Mouse (Mus musculus): ENCODE measurements around the gene Lsm6. TPM values are rescaled to one million over a fixed set of nuclear protein-coding genes. Genes with fewer than 3 reads are reported as not detected.
A peak's percentile ranks its signal among the peaks of the same experiment; 100 is the strongest.

The Lsm6 gene
- polyA plus RNA-seq, 1 experiment = 120 TPM

- no peak for DNase-seq
- TF ChIP-seq POLR2A (IDR thresholded peaks at IDR 0.05; ENCODE audit: borderline replicate concordance, insufficient read depth, low read length) (no peak), CTCF (IDR thresholded peaks at IDR 0.05; ENCODE audit: borderline replicate concordance, insufficient read depth, low read depth, low read length) (no peak)
- Histone ChIP-seq H3K27ac (ENCODE audit: insufficient read depth, low read length) (no peak overlapping the region), H3K4me3 (replicated peaks; ENCODE audit: insufficient read depth, low read depth, low read length) (no peak overlapping the region), H3K4me1 (ENCODE audit: control insufficient read depth, insufficient read depth, low read length) (peaks cover 9% of the 10 kb centered on the region), H3K27me3 (ENCODE audit: control insufficient read depth, insufficient read depth, low read length) (no peaks in the 10 kb centered on the region)
- 42% methylated on average over 9 of the region's 9 CpGs for WGBS
Observed at GRCm38 (mm10) chr8:78812446-78812845, 8.5 kb downstream of the Lsm6 start.

GRCm38 (mm10) chr8:78811748-78812147, 9.2 kb downstream of the Lsm6 start:
- no peaks in the 10 kb centered on the region for H3K27me3 ChIP-seq (ENCODE audit: control insufficient read depth, insufficient read depth, low read length)
- H3K4me1 ChIP-seq (ENCODE audit: control insufficient read depth, insufficient read depth, low read length) = peaks cover 9% of the 10 kb centered on the region; the same call in 1 of the 2 replicates
- H3K4me3 ChIP-seq (replicated peaks; ENCODE audit: insufficient read depth, low read depth, low read length) = no peak overlapping the region
- no peak for DNase-seq
- TF ChIP-seq CTCF (IDR thresholded peaks at IDR 0.05; ENCODE audit: borderline replicate concordance, insufficient read depth, low read depth, low read length) = no peak
- TF ChIP-seq POLR2A (IDR thresholded peaks at IDR 0.05; ENCODE audit: borderline replicate concordance, insufficient read depth, low read length) = no peak
- H3K27ac ChIP-seq (ENCODE audit: insufficient read depth, low read length) = no peak overlapping the region
- WGBS = 90% methylated on average over 7 of the region's 7 CpGs

GRCm38 (mm10) chr8:78810207-78810675, 10.7 kb downstream of the Lsm6 start:
- DNase-seq = peak; percentile 42 to 79
- Histone ChIP-seq H3K4me3 (replicated peaks; ENCODE audit: insufficient read depth, low read depth, low read length) (peak overlapping the region; percentile 1), H3K27me3 (ENCODE audit: control insufficient read depth, insufficient read depth, low read length) (no peaks in the 10 kb centered on the region), H3K27ac (ENCODE audit: insufficient read depth, low read length) (peak overlapping the region; percentile 4; the same call in 1 of the 2 replicates), H3K4me1 (ENCODE audit: control insufficient read depth, insufficient read depth, low read length) (peaks cover 9% of the 10 kb centered on the region; the same call in 1 of the 2 replicates)
- 11% methylated on average over 9 of the region's 9 CpGs for WGBS
- TF ChIP-seq POLR2A (IDR thresholded peaks at IDR 0.05; ENCODE audit: borderline replicate concordance, insufficient read depth, low read length) = no peak
- TF ChIP-seq CTCF (IDR thresholded peaks at IDR 0.05; ENCODE audit: borderline replicate concordance, insufficient read depth, low read depth, low read length) = no peak

- H3K4me1 ChIP-seq (ENCODE audit: control insufficient read depth, insufficient read depth, low read length) = peaks cover 9% of the 10 kb centered on the region; the same call in 1 of the 2 replicates
- TF ChIP-seq CTCF (IDR thresholded peaks at IDR 0.05; ENCODE audit: borderline replicate concordance, insufficient read depth, low read depth, low read length) (no peak), POLR2A (IDR thresholded peaks at IDR 0.05; ENCODE audit: borderline replicate concordance, insufficient read depth, low read length) (no peak)
- 78% methylated on average over 14 of the region's 14 CpGs for WGBS
- H3K27ac ChIP-seq (ENCODE audit: insufficient read depth, low read length) = no peak overlapping the region
- no peak for DNase-seq
- no peaks in the 10 kb centered on the region for H3K27me3 ChIP-seq (ENCODE audit: control insufficient read depth, insufficient read depth, low read length)
- H3K4me3 ChIP-seq (replicated peaks; ENCODE audit: insufficient read depth, low read depth, low read length) = no peak overlapping the region
Observed at GRCm38 (mm10) chr8:78809454-78810206, 11.3 kb downstream of the Lsm6 start.

- Histone ChIP-seq H3K4me1 (ENCODE audit: control insufficient read depth, insufficient read depth, low read length) (peaks cover 9% of the 10 kb centered on the region; the same call in 1 of the 2 replicates), H3K4me3 (replicated peaks; ENCODE audit: insufficient read depth, low read depth, low read length) (no peak overlapping the region), H3K27ac (ENCODE audit: insufficient read depth, low read length) (no peak overlapping the region), H3K27me3 (ENCODE audit: control insufficient read depth, insufficient read depth, low read length) (no peaks in the 10 kb centered on the region)
- DNase-seq = no peak
- TF ChIP-seq CTCF (IDR thresholded peaks at IDR 0.05; ENCODE audit: borderline replicate concordance, insufficient read depth, low read depth, low read length) = no peak
- no peak for TF ChIP-seq POLR2A (IDR thresholded peaks at IDR 0.05; ENCODE audit: borderline replicate concordance, insufficient read depth, low read length)
- WGBS = 95% methylated on average over 2 of the region's 2 CpGs
Observed at GRCm38 (mm10) chr8:78808888-78809287, 12.1 kb downstream of the Lsm6 start.

- DNase-seq = no peak
- peaks cover 9% of the 10 kb centered on the region; the same call in 1 of the 2 replicates for H3K4me1 ChIP-seq (ENCODE audit: control insufficient read depth, insufficient read depth, low read length)
- no peaks in the 10 kb centered on the region for H3K27me3 ChIP-seq (ENCODE audit: control insufficient read depth, insufficient read depth, low read length)
- H3K27ac ChIP-seq (ENCODE audit: insufficient read depth, low read length) = no peak overlapping the region
- no peak overlapping the region for H3K4me3 ChIP-seq (replicated peaks; ENCODE audit: insufficient read depth, low read depth, low read length)
- 98% methylated on average over 5 of the region's 5 CpGs for WGBS
- no peak for TF ChIP-seq CTCF (IDR thresholded peaks at IDR 0.05; ENCODE audit: borderline replicate concordance, insufficient read depth, low read depth, low read length)
Observed at GRCm38 (mm10) chr8:78808439-78808838, 12.5 kb downstream of the Lsm6 start.

GRCm38 (mm10) chr8:78807283-78807682, 13.7 kb downstream of the Lsm6 start:
- H3K4me1 ChIP-seq (ENCODE audit: control insufficient read depth, insufficient read depth, low read length) = peaks cover 6% of the 10 kb centered on the region; the same call in 1 of the 2 replicates
- H3K27me3 ChIP-seq (ENCODE audit: control insufficient read depth, insufficient read depth, low read length) = no peaks in the 10 kb centered on the region
- no peak overlapping the region for H3K4me3 ChIP-seq (replicated peaks; ENCODE audit: insufficient read depth, low read depth, low read length)
- 92% methylated on average over 9 of the region's 9 CpGs for WGBS
- no peak for DNase-seq
- no peak for TF ChIP-seq CTCF (IDR thresholded peaks at IDR 0.05; ENCODE audit: borderline replicate concordance, insufficient read depth, low read depth, low read length)
- TF ChIP-seq POLR2A (IDR thresholded peaks at IDR 0.05; ENCODE audit: borderline replicate concordance, insufficient read depth, low read length) = no peak
- no peak overlapping the region for H3K27ac ChIP-seq (ENCODE audit: insufficient read depth, low read length)

GRCm38 (mm10) chr8:78806006-78806405, 14.9 kb downstream of the Lsm6 start:
- 96% methylated on average over 5 of the region's 5 CpGs for WGBS
- H3K4me3 ChIP-seq (replicated peaks; ENCODE audit: insufficient read depth, low read depth, low read length) = no peak overlapping the region
- no peak for DNase-seq
- H3K27ac ChIP-seq (ENCODE audit: insufficient read depth, low read length) = no peak overlapping the region
- peaks cover 3% of the 10 kb centered on the region; the same call in 1 of the 2 replicates for H3K4me1 ChIP-seq (ENCODE audit: control insufficient read depth, insufficient read depth, low read length)
- TF ChIP-seq CTCF (IDR thresholded peaks at IDR 0.05; ENCODE audit: borderline replicate concordance, insufficient read depth, low read depth, low read length) = no peak
- TF ChIP-seq POLR2A (IDR thresholded peaks at IDR 0.05; ENCODE audit: borderline replicate concordance, insufficient read depth, low read length) = no peak
- no peaks in the 10 kb centered on the region for H3K27me3 ChIP-seq (ENCODE audit: control insufficient read depth, insufficient read depth, low read length)
